Mouse (Mus musculus) C2C12 (cell line): ENCODE results near the gene Aoc1. TPM values are rescaled to one million over a fixed set of nuclear protein-coding genes. Genes with fewer than 3 reads are reported as not detected.

Experiments used
- H3K27me3 ChIP-seq: one replicate; pipeline ENCODE4 v1.6.1; 2011; ENCODE audit not compliant: control insufficient read depth, insufficient read depth, insufficient read length
- H3K36me3 ChIP-seq: one replicate; pipeline ENCODE4 v1.6.1; 2011; ENCODE audit not compliant: control insufficient read depth, insufficient read depth
- H3K4me3 ChIP-seq: one replicate; pipeline ENCODE4 v1.5.1; 2011; ENCODE audit warnings: mild to moderate bottlenecking, control low read depth; ENCODE audit not compliant: poor library complexity, insufficient read depth, severe bottlenecking
- H3K79me2 ChIP-seq: one replicate; pipeline ENCODE4 v1.6.1; 2011; ENCODE audit not compliant: control insufficient read depth, insufficient read depth
- H3K79me3 ChIP-seq: one replicate; pipeline ENCODE4 v1.6.1; 2011; ENCODE audit warnings: low read depth, control low read depth
- H3ac ChIP-seq: one replicate; pipeline ENCODE3; 2011; ENCODE audit warnings: low read depth; ENCODE audit not compliant: control insufficient read depth, insufficient read length
- CEBPB ChIP-seq: IDR thresholded peaks from one replicate; pipeline ENCODE4 v1.6.1; 2011; ENCODE audit warnings: low read depth, mild to moderate bottlenecking, control low read depth, moderate library complexity
- CTCF ChIP-seq: IDR thresholded peaks from one replicate; pipeline ENCODE4 v1.5.1; 2011; ENCODE audit not compliant: control insufficient read depth, insufficient read depth, insufficient read length
- FOSL1 ChIP-seq: IDR thresholded peaks from one replicate; pipeline ENCODE4 v1.8.0; 2011; ENCODE audit warnings: mild to moderate bottlenecking, low read length; ENCODE audit not compliant: poor library complexity, insufficient read depth, severe bottlenecking
- MAX ChIP-seq: IDR thresholded peaks from one replicate; pipeline ENCODE4 v1.6.1; 2011; ENCODE audit warnings: mild to moderate bottlenecking, control low read depth
- MYOD1 ChIP-seq: IDR thresholded peaks from one replicate; pipeline ENCODE4 v1.6.1; 2011; ENCODE audit warnings: low read depth; ENCODE audit not compliant: control insufficient read depth, insufficient read length
- MYOG ChIP-seq: IDR thresholded peaks from one replicate; pipeline ENCODE4 v1.6.1; 2011; ENCODE audit not compliant: control insufficient read depth, insufficient read length; ENCODE audit errors: extremely low read depth
- USF1 ChIP-seq: IDR thresholded peaks from one replicate; pipeline ENCODE4 v1.6.1; 2011; ENCODE audit warnings: low read depth, mild to moderate bottlenecking, control low read depth, moderate library complexity
- polyA plus RNA-seq: library from polyadenylated mRNA; unstranded; fragments of >200 nt; fragmentation: generic; extraction: Trizol; gene quantifications from one replicate; pipeline ENCODE4 v1.2.1, GENCODE M21; 2012; ENCODE audit warnings: missing spikeins

Gene Aoc1
- polyA plus RNA-seq, 1 experiment = not detected

- Histone ChIP-seq H3K79me2 (no peaks in the 10 kb centered on the region), H3K79me3 (no peaks in the 10 kb centered on the region), H3K27me3 (no peaks in the 10 kb centered on the region), H3ac (no peak overlapping the region), H3K4me3 (no peak overlapping the region), H3K36me3 (peaks cover 4% of the 10 kb centered on the region)
- TF ChIP-seq MAX = no peak
- TF ChIP-seq MYOD1 = no peak
- TF ChIP-seq FOSL1 = no peak
- TF ChIP-seq MYOG = no peak
- no peak for TF ChIP-seq USF1
- no peak for TF ChIP-seq CTCF
- no peak for TF ChIP-seq CEBPB
These were observed 40.3 kb upstream of the Aoc1 start for GRCm38 (mm10) chr6:48832426-48832825.

- no peak for TF ChIP-seq MAX
- no peak for TF ChIP-seq MYOG
- TF ChIP-seq CTCF = no peak
- no peak for TF ChIP-seq FOSL1
- no peak for TF ChIP-seq USF1
- no peak for TF ChIP-seq MYOD1
- no peak for TF ChIP-seq CEBPB
- no peaks in the 10 kb centered on the region for H3K79me3 ChIP-seq
- peaks cover 4% of the 10 kb centered on the region for H3K36me3 ChIP-seq
- no peaks in the 10 kb centered on the region for H3K27me3 ChIP-seq
- no peak overlapping the region for H3ac ChIP-seq
- peaks cover 3% of the 10 kb centered on the region for H3K79me2 ChIP-seq
- no peak overlapping the region for H3K4me3 ChIP-seq
These were observed 39.2 kb upstream of the Aoc1 start for GRCm38 (mm10) chr6:48833515-48833914.

GRCm38 (mm10) chr6:48835241-48835640, 37.5 kb upstream of the Aoc1 start:
- Histone ChIP-seq H3K27me3 (no peaks in the 10 kb centered on the region), H3K79me2 (peaks cover 18% of the 10 kb centered on the region), H3K79me3 (peaks cover 3% of the 10 kb centered on the region), H3K36me3 (peaks cover 4% of the 10 kb centered on the region), H3K4me3 (no peak overlapping the region), H3ac (no peak overlapping the region)
- TF ChIP-seq CEBPB (no peak), MAX (no peak), FOSL1 (no peak), MYOD1 (no peak), USF1 (no peak)

- H3K79me3 ChIP-seq = peaks cover 3% of the 10 kb centered on the region
- no peak overlapping the region for H3ac ChIP-seq
- peaks cover 18% of the 10 kb centered on the region for H3K79me2 ChIP-seq
- H3K27me3 ChIP-seq = no peaks in the 10 kb centered on the region
- TF ChIP-seq MYOD1 = no peak
- TF ChIP-seq MYOG = no peak
- TF ChIP-seq CTCF = no peak
- no peak for TF ChIP-seq CEBPB
- TF ChIP-seq USF1 = no peak
- TF ChIP-seq MAX = no peak
- no peak for TF ChIP-seq FOSL1
- peaks cover 4% of the 10 kb centered on the region for H3K36me3 ChIP-seq
- H3K4me3 ChIP-seq = no peak overlapping the region
These were observed 36.5 kb upstream of the Aoc1 start for GRCm38 (mm10) chr6:48836146-48836545.

- peaks cover 3% of the 10 kb centered on the region for H3K79me3 ChIP-seq
- H3K36me3 ChIP-seq = peaks cover 4% of the 10 kb centered on the region
- no peak overlapping the region for H3K4me3 ChIP-seq
- peaks cover 25% of the 10 kb centered on the region for H3K79me2 ChIP-seq
- TF ChIP-seq MYOG (no peak), FOSL1 (no peak), CTCF (no peak), USF1 (no peak), CEBPB (no peak), MAX (no peak), MYOD1 (no peak)
- no peaks in the 10 kb centered on the region for H3K27me3 ChIP-seq
- no peak overlapping the region for H3ac ChIP-seq
These were observed 35.2 kb upstream of the Aoc1 start for GRCm38 (mm10) chr6:48837516-48837915.

- Histone ChIP-seq H3K36me3 (peaks cover 4% of the 10 kb centered on the region), H3K4me3 (no peak overlapping the region), H3K79me2 (peaks cover 25% of the 10 kb centered on the region), H3ac (no peak overlapping the region), H3K79me3 (peaks cover 3% of the 10 kb centered on the region), H3K27me3 (no peaks in the 10 kb centered on the region)
- TF ChIP-seq CEBPB (no peak), MAX (no peak), CTCF (no peak), USF1 (no peak), MYOG (no peak), FOSL1 (no peak), MYOD1 (no peak)
These were observed 34.2 kb upstream of the Aoc1 start for GRCm38 (mm10) chr6:48838321-48839080.
